Mouse (Mus musculus) thymus, adult 2 months (tissue): ENCODE data around the gene Arid2.

Experiments
- CTCF ChIP-seq: fragments of 200-500 bp; IDR thresholded peaks from 2 replicates; pipeline ENCODE4 v1.5.1; 2012; ENCODE audit warnings: mild to moderate bottlenecking, control low read depth, low read length, moderate library complexity, borderline replicate concordance; ENCODE audit not compliant: control insufficient read depth, poor library complexity, insufficient read depth; ENCODE audit errors: extremely low read depth
- POLR2A ChIP-seq: fragments of 200-500 bp; IDR thresholded peaks from 2 replicates; pipeline ENCODE4 v1.6.1; 2012; ENCODE audit warnings: mild to moderate bottlenecking, low read length, control low read depth, moderate library complexity; ENCODE audit not compliant: control insufficient read depth, poor library complexity, insufficient read depth; ENCODE audit errors: extremely low read depth

- TF ChIP-seq CTCF (0 out of 2 replicates have a peak, but pooled peaks have one; percentile 17), POLR2A (no peak)
Measured at GRCm38 (mm10) chr15:96287976-96288835, 888 bp downstream of the Arid2 start.
